7 mouse cellular contexts compared by ENCODE assay signal in the genomic region with DNA sequence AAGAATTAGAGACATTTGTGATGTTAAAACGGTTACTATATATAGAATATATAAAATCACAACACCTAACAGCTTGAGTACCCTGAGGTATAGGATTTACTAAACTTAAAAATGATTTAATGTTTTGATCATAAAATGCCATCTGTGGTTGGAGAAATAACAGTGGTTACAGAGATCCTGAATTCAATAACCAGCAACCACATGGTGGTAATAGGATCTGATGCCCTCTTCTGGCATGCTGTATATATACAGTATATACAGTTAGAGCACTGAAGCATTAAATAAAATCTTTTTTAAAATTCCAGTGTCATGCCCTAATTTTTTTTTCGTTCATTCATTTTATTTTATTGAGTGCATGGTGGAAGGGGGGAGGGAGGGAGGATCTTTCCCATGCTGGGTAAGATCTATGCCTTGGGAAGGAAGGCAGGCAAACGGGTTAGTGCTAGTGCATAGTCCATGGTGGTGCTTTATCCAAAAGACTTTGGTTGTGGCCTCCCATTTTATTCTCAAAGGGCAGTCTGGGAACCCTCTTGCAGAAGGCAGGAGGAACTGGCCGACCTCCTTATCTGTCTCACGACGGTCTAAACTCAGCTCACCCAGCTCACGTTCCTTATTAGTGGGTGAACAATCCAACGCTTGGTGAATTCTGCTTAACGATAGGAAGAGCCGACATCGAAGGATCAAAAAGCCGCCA. TPM values are rescaled to one million over a fixed set of nuclear protein-coding genes. Genes with fewer than 3 reads are reported as not detected.
DNase-seq lines count a peak whose midpoint lies in the region; ATAC-seq and TF ChIP-seq lines count a peak whose summit lies in the region.

No protein-coding gene starts in this region.

- H3K9ac ChIP-seq in MEL (ENCODE audit: control insufficient read depth, low read depth, low read length, poor library complexity, severe bottlenecking) = peak overlapping the region; percentile 97
- H3K9ac ChIP-seq in limb, embryonic 14.5 days (ENCODE audit: low read depth, low read length, severe bottlenecking) = no peak overlapping the region

- TF ChIP-seq RAD21 in MEL (IDR thresholded peaks at IDR 0.05; ENCODE audit: low read depth, low read length) = peak; percentile 5; the same call in 1 of the 2 replicates

- no peak for ATAC-seq in limb, embryonic 14.5 days (ENCODE audit: low FRiP score, low read depth)

- TF ChIP-seq EP300 in MEL (IDR thresholded peaks at IDR 0.05; ENCODE audit: low read depth in 1 of 2, low read length in 2 of 2) = no peak

- peak overlapping the region; percentile 95 for H3K27ac ChIP-seq in MEL (ENCODE audit: control insufficient read depth, low read depth, low read length)
- no peak overlapping the region for H3K27ac ChIP-seq in limb, embryonic 14.5 days (replicated peaks; ENCODE audit: low read depth, low read length)

- intact Hi-C loops in left cerebral cortex, postnatal 14 days (cut with DNase I) = loop anchor here (10.0 kb wide), 1 partner anchor 144 kb away; no protein-coding TSS in a partner anchor

- H3K4me3 ChIP-seq in MEL (ENCODE audit: control insufficient read depth in 1 of 2, insufficient read depth in 1 of 2, low read depth in 2 of 2, low read length in 2 of 2) = peak overlapping the region in 1 of 2 experiments; percentile 13; a peak in 1 of 4 replicates
- H3K4me3 ChIP-seq in limb, embryonic 14.5 days (replicated peaks; ENCODE audit: low read length) = no peak overlapping the region

- TF ChIP-seq POLR2A in MEL (IDR thresholded peaks at IDR 0.05; ENCODE audit: control insufficient read depth in 1 of 2, insufficient read depth in 1 of 2, low read depth in 1 of 2, low read length in 2 of 2, poor library complexity in 1 of 2) = no peak; a peak in 1 of 4 replicates
- no peak for TF ChIP-seq POLR2A in limb, embryonic 14.5 days (IDR thresholded peaks at IDR 0.05; ENCODE audit: borderline replicate concordance, extremely low read depth, insufficient read depth, insufficient read length)

- DNase-seq in left cerebral cortex, postnatal 14 days (ENCODE audit: low spot score in 2 of 2) = peak; percentile 18 to 46
- no peak for DNase-seq in left cerebral cortex, adult 11 months (ENCODE audit: low spot score)
- DNase-seq in MEL (ENCODE audit: low read depth, low spot score) = peak; percentile 83
- DNase-seq in c-Kit-positive CD71-positive TER-119-positive erythroid progenitor cells, embryonic 14.5 days (ENCODE audit: low spot score) = peak; percentile 39
- DNase-seq in limb, embryonic 14.5 days (ENCODE audit: low spot score) = peak; percentile 66
- peak; percentile 45 for DNase-seq in testis, postnatal 14 days (ENCODE audit: low spot score)
- DNase-seq in right cerebral cortex, adult 18-20 months = no peak

- H3K4me1 ChIP-seq in MEL (ENCODE audit: control insufficient read depth in 1 of 2, insufficient read depth in 2 of 2, low read length in 2 of 2) = peaks cover 0 to 14% of the 10 kb centered on the region in 2 experiments; a peak in 2 of 4 replicates
- peaks cover 14% of the 10 kb centered on the region for H3K4me1 ChIP-seq in limb, embryonic 14.5 days (ENCODE audit: control insufficient read depth, insufficient read depth, low read length)

- no peaks in the 10 kb centered on the region for H3K9me3 ChIP-seq in MEL (replicated peaks; ENCODE audit: insufficient read depth, low read length)
- H3K9me3 ChIP-seq in limb, embryonic 14.5 days (ENCODE audit: control insufficient read depth, low read length) = no peaks in the 10 kb centered on the region

- H3K27me3 ChIP-seq in MEL (ENCODE audit: control insufficient read depth in 1 of 2, insufficient read depth in 2 of 2, low read length in 2 of 2) = no peaks in the 10 kb centered on the region
- no peaks in the 10 kb centered on the region for H3K27me3 ChIP-seq in limb, embryonic 14.5 days (ENCODE audit: control insufficient read depth, insufficient read depth, low read length)

- peaks cover 20 to 27% of the 10 kb centered on the region in 2 experiments for H3K36me3 ChIP-seq in MEL (ENCODE audit: control insufficient read depth in 1 of 2, insufficient read depth in 2 of 2, low read length in 2 of 2)
- H3K36me3 ChIP-seq in limb, embryonic 14.5 days (ENCODE audit: control insufficient read depth, insufficient read depth, low read length) = peaks cover 25% of the 10 kb centered on the region

- WGBS in limb, embryonic 14.5 days = 81% methylated on average over 12 of the region's 12 CpGs

- TF ChIP-seq CTCF in MEL (IDR thresholded peaks at IDR 0.05 in 2 of 3, conservative IDR thresholded peaks at IDR 0.05 in 1 of 3; ENCODE audit: control insufficient read depth in 1 of 3, insufficient read depth in 1 of 3, low read depth in 2 of 3, low read length in 3 of 3, poor library complexity in 1 of 3, severe bottlenecking in 1 of 3) = peak in 2 of 3 experiments; percentile 15 to 39; a peak in 4 of 6 replicates

- H3K79me2 ChIP-seq in MEL (ENCODE audit: control insufficient read depth, insufficient read depth, low read length, poor library complexity) = peaks cover 24% of the 10 kb centered on the region

- H3K4me2 ChIP-seq in limb, embryonic 14.5 days (replicated peaks; ENCODE audit: low read depth, low read length, severe bottlenecking) = no peak overlapping the region

TF ChIP-seq in MEL, 35 proteins besides CTCF, POLR2A, EP300 and RAD21:
- TF ChIP-seq JUND (IDR thresholded peaks at IDR 0.05; ENCODE audit: low read depth, low read length) (no peak), CHD1 (IDR thresholded peaks at IDR 0.05; ENCODE audit: low read depth, low read length) (no peak), MAZ (IDR thresholded peaks at IDR 0.05; ENCODE audit: low read depth, low read length) (no peak), MYB (IDR thresholded peaks at IDR 0.05; ENCODE audit: low read depth, low read length) (no peak), TAL1 (IDR thresholded peaks at IDR 0.05; ENCODE audit: low read length) (no peak), CHD2 (IDR thresholded peaks at IDR 0.05; ENCODE audit: low read length) (no peak), ZC3H11A (IDR thresholded peaks at IDR 0.05; ENCODE audit: low read depth, low read length) (no peak), GABPA (IDR thresholded peaks at IDR 0.05; ENCODE audit: low read depth, low read length) (no peak), ETS1 (IDR thresholded peaks at IDR 0.05; ENCODE audit: low read depth, low read length) (no peak), TBP (IDR thresholded peaks at IDR 0.05; ENCODE audit: low read depth, low read length) (no peak), MYC (IDR thresholded peaks at IDR 0.05; ENCODE audit: low read depth, low read length) (peak; percentile 84; the same call in 1 of the 2 replicates), GATA1 (IDR thresholded peaks at IDR 0.05; ENCODE audit: low read depth, low read length) (no peak; the same call in 1 of the 2 replicates), NELFE (IDR thresholded peaks at IDR 0.05; ENCODE audit: low read depth, low read length) (no peak; the same call in 1 of the 2 replicates), SMC3 (IDR thresholded peaks at IDR 0.05; ENCODE audit: low read depth, low read length) (peak; percentile 8; the same call in 1 of the 2 replicates), UBTF (IDR thresholded peaks at IDR 0.05; ENCODE audit: borderline replicate concordance, insufficient read depth, low read depth, low read length) (no peak), HCFC1 (IDR thresholded peaks at IDR 0.05; ENCODE audit: low read depth, low read length) (0 out of 2 replicates have a peak, but pooled peaks have one; percentile 11), BHLHE40 (IDR thresholded peaks at IDR 0.05; ENCODE audit: borderline replicate concordance, low read depth, low read length) (0 out of 2 replicates have a peak, but pooled peaks have one; percentile 47), MAX (IDR thresholded peaks at IDR 0.05; ENCODE audit: low read length) (no peak), ZKSCAN1 (IDR thresholded peaks at IDR 0.05; ENCODE audit: low read depth, low read length) (no peak), POLR2AphosphoS5 (IDR thresholded peaks at IDR 0.05; ENCODE audit: borderline replicate concordance, low read depth, low read length) (no peak), KAT2A (conservative IDR thresholded peaks at IDR 0.05; ENCODE audit: low read depth, low read length) (no peak)

RNA-seq across cellular contexts. Expression of a gene that starts 1.8 kb away (rescaled TPM):
- 1 to 10 TPM; 9.5 to 10.0 TPM for total RNA-seq in left cerebral cortex, postnatal 14 days (2021)
- total RNA-seq in MEL (2012; rRNA removed) = 13.9 and 16.0 TPM in 2 replicates
- polyA plus RNA-seq in MEL (2012; ENCODE audit: insufficient read depth in 1 of 2, insufficient read length in 2 of 2, low read depth in 1 of 2, low replicate concordance in 2 of 2, missing spikeins in 1 of 2) = 10 to 100 TPM in 1 of 2 experiments, not detected in 1; 15.7 TPM
- polyA plus RNA-seq in limb, embryonic 14.5 days (2012; rRNA removed) = 18.0 and 20.5 TPM in 2 replicates
- 14.1 and 17.4 TPM in 2 replicates for polyA plus RNA-seq in limb, embryonic 14.5 days (2014; fragmentation: Nextera tagmentation; extraction: Ambion mirVana)

RNA-seq across cellular contexts. Expression of a gene that starts 41.2 kb away (rescaled TPM):
- 10 to 100 TPM; 90.1 to 91.0 TPM for total RNA-seq in left cerebral cortex, postnatal 14 days (2021)
- total RNA-seq in MEL (2012; rRNA removed) = 139 and 145 TPM in 2 replicates
- polyA plus RNA-seq in MEL (2012; ENCODE audit: insufficient read depth in 1 of 2, insufficient read length in 2 of 2, low read depth in 1 of 2, low replicate concordance in 2 of 2, missing spikeins in 1 of 2) = 100 to 1,000 TPM; 111 to 172 TPM
- polyA plus RNA-seq in limb, embryonic 14.5 days (2012; rRNA removed) = 40.2 and 49.2 TPM in 2 replicates
- 17.4 and 18.1 TPM in 2 replicates for polyA plus RNA-seq in limb, embryonic 14.5 days (2014; fragmentation: Nextera tagmentation; extraction: Ambion mirVana)

Comparison
In these comparisons a context has a peak if more than half of its experiments do, and no peak if none do; other contexts are left out.
1. DNase-seq: peak in left cerebral cortex, postnatal 14 days (2 of 2), MEL (single experiment), c-Kit-positive CD71-positive TER-119-positive erythroid progenitor cells, embryonic 14.5 days (single experiment), limb, embryonic 14.5 days (single experiment) and testis, postnatal 14 days (single experiment); none in left cerebral cortex, adult 11 months (single experiment) and right cerebral cortex, adult 18-20 months (single experiment).